Mouse (Mus musculus): ENCODE results near the gene Nudcd2. TPM values are rescaled to one million over a fixed set of nuclear protein-coding genes. Genes with fewer than 3 reads are reported as not detected.

Gene Nudcd2
- polyA plus RNA-seq (2017; shearing (Covaris generic)): 24.4 TPM

DNA sequence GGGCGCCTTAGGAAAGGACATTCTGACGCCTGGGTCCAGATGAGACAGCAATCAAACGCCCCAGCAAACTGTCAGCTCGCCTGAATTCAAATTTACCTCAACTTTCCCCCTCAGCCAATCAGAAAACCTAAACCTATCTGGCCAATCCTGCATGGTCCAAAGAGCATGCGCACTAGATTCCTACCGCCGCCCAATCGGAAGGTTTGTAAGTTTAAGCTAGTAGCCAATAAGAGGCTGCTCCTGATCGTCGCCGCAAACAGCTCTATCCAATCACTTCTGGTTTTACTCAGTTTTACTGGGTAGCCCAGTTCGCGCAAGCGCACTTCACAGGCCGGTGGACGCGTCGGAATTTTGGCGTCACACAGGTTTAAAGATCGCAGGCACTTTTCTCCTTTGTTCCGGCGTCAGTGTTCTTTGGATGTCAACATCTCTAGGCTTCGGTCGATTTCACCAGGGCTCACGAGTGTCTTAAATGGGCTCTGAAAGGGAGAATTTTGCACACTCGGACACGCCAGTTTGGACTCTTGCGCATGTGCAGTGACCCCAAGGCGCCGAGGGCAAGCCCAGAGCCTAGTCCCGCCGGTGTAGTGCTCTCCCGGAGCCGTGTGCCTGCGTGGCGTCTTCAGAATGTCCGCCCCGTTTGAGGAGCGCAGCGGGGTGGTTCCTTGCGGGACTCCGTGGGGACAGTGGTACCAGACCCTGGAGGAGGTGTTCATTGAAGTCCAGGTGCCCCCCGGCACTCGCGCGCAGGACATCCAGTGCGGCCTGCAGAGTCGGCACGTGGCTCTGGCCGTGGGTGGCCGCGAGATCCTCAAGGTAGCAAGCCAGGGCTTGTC, at the start of gene Nudcd2, which contains the start of gene Hmmr:
Nudcd2 (plus strand) TSS at position 329 of the 836 bp plus-strand sequence.
Hmmr (minus strand) TSS at position 84 of the 836 bp plus-strand sequence.

DNA sequence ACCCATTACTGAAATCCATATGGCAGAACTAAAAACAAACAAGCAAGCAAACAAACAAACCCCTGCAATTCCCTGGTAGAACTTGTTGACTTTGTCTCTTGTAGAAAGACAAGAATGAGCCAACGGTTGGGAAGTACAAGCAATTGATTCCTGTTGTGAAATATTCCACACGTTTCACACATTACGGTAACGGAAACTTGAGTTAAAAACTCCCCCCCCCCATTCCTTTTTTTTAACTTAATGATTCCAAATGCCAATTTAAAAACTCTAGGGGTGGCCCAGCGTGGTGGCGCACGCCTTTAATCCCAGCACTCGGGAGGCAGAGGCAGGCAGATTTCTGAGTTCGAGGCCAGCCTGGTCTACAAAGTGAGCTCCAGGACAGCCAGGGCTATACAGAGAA, 38.4 kb upstream of the Nudcd2 start, which contains the start of gene Mat2b:
Mat2b (minus strand) TSS at position 101 of the 400 bp plus-strand sequence.

DNA sequence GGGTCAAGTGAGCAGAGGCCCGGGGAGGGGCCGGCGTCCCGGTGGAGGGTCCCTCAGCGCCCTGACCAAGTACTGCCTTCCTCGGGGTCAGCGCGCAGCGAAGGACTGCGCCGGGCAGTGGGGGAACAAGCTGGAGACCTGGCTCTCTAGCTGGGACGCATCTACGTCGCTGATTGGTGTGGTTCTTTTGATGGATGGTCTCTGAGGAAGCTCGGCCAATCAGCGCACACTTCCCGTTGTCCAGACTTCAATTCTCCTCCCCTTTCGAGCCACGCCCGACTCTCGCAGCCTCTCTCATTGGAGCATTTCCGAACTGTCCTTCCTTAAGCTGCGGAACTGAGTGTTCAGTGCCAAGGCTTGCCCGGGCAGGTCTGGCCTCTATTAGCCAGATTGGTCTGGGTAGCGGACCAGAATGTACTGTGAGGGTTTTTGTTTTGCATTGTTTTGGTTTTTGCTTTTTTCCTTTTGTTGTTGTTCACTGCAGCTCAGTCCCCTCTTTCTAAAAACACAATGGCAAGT, 21.7 kb downstream of the Nudcd2 start, which contains the start of gene Ccng1:
Ccng1 (minus strand) TSS at position 203 of the 519 bp plus-strand sequence.

Other genes starting within 250 kb of the Nudcd2 start
- 171 TPM for gene Mat2b, start 38.5 kb upstream of the Nudcd2 start, polyA plus RNA-seq (2017; shearing (Covaris generic))
- 0.39 TPM for gene Hmmr, start 245 bp upstream of the Nudcd2 start, polyA plus RNA-seq (2017; shearing (Covaris generic))
- 64.6 TPM for gene Ccng1, start 21.6 kb downstream of the Nudcd2 start, polyA plus RNA-seq (2017; shearing (Covaris generic))

Measured in effector memory CD4-positive, alpha-beta T cell, adult 5 months (primary cell).